Mouse (Mus musculus) embryonic facial prominence, embryonic 10.5 days (tissue): Measurements from ENCODE around the gene Acot13. TPM values are rescaled to one million over a fixed set of nuclear protein-coding genes. Genes with fewer than 3 reads are reported as not detected.

Source experiments
- polyA plus RNA-seq: library from polyadenylated mRNA; unstranded; fragments of >200 nt; fragmentation: Nextera tagmentation; extraction: Ambion mirVana; gene quantifications from 2 replicates; pipeline ENCODE4 v1.2.1, GENCODE M21; 2016

The Acot13 gene
- polyA plus RNA-seq, 1 experiment from 2014 or later: 65.5 TPM

Other genes starting within 250 kb of the Acot13 start
- gene Ripor2, start 249.4 kb downstream of the Acot13 start, polyA plus RNA-seq: 2.3 and 2.6 TPM in 2 replicates
- gene Armh2, start 90.3 kb downstream of the Acot13 start, polyA plus RNA-seq: 0.17 TPM in 1 of 2 replicates, not detected in the other
- gene Gmnn, start 69.6 kb downstream of the Acot13 start, polyA plus RNA-seq: 177 and 178 TPM in 2 replicates
- gene BC005537, start 29.9 kb downstream of the Acot13 start, polyA plus RNA-seq: 10.2 and 11.2 TPM in 2 replicates
- 71.9 and 74.9 TPM in 2 replicates for gene Tdp2, start 139 bp upstream of the Acot13 start, polyA plus RNA-seq
- 0.19 and 0.27 TPM in 2 replicates for gene D130043K22Rik, start 13.6 kb upstream of the Acot13 start, polyA plus RNA-seq
- gene Aldh5a1, start 106.1 kb upstream of the Acot13 start, polyA plus RNA-seq: 5.6 and 6.0 TPM in 2 replicates
- 0.23 and 0.79 TPM in 2 replicates for gene Gpld1, start 111.6 kb upstream of the Acot13 start, polyA plus RNA-seq
- gene Mrs2, start 188.8 kb upstream of the Acot13 start, polyA plus RNA-seq: 18.2 and 20.2 TPM in 2 replicates
- 2.4 and 3.5 TPM in 2 replicates for gene Dcdc2a, start 224.5 kb upstream of the Acot13 start, polyA plus RNA-seq